Mouse (Mus musculus): Measurements from ENCODE around the gene Hist1h2ae.
"Not testable (repeated sequence)": the region's sequence is repeated elsewhere in the genome, so short reads cannot be mapped to it uniquely, and the experiment has no call there.

Gene Hist1h2ae

GRCm38 (mm10) chr13:23571022-23571503 is at the start of gene Hist1h2ae, which contains the start of gene Hist1h2bg:
Gene Hist1h2ae, minus strand, starts transcription at chr13:23571220.
Gene Hist1h2bg, plus strand, starts transcription at chr13:23571396.
- peak; percentile 59 to 72 for DNase-seq

- no peak for DNase-seq
Observed at GRCm38 (mm10) chr13:23620056-23620732, 49.2 kb upstream of the Hist1h2ae start.

GRCm38 (mm10) chr13:23611638-23612037 is 40.6 kb upstream of the Hist1h2ae start:
- no peak for DNase-seq

GRCm38 (mm10) chr13:23610393-23610792 is 39.4 kb upstream of the Hist1h2ae start:
- no peak for DNase-seq

GRCm38 (mm10) chr13:23609844-23610243 is 38.8 kb upstream of the Hist1h2ae start:
- DNase-seq: no peak

GRCm38 (mm10) chr13:23609209-23609608 is 38.2 kb upstream of the Hist1h2ae start:
- DNase-seq: no peak

- no peak for DNase-seq
Observed at GRCm38 (mm10) chr13:23605052-23605451, 34.0 kb upstream of the Hist1h2ae start.

GRCm38 (mm10) chr13:23604452-23604851 is 33.4 kb upstream of the Hist1h2ae start:
- DNase-seq: no peak

GRCm38 (mm10) chr13:23603182-23603699 is 32.2 kb upstream of the Hist1h2ae start:
- no peak for DNase-seq

- DNase-seq: peak; percentile 85 to 88
Observed at GRCm38 (mm10) chr13:23597957-23598356, 26.9 kb upstream of the Hist1h2ae start.

GRCm38 (mm10) chr13:23595622-23596372 is 24.8 kb upstream of the Hist1h2ae start:
- no peak for DNase-seq

- DNase-seq: no peak
Observed at GRCm38 (mm10) chr13:23595185-23595584, 24.2 kb upstream of the Hist1h2ae start.

- DNase-seq: no peak
Observed at GRCm38 (mm10) chr13:23593051-23593770, 22.2 kb upstream of the Hist1h2ae start.

GRCm38 (mm10) chr13:23592614-23593013 is 21.6 kb upstream of the Hist1h2ae start:
- DNase-seq: peak; percentile 71 to 79

GRCm38 (mm10) chr13:23591886-23592285 is 20.9 kb upstream of the Hist1h2ae start:
- DNase-seq: not testable (repeated sequence)

GRCm38 (mm10) chr13:23591206-23591605 is 20.2 kb upstream of the Hist1h2ae start:
- DNase-seq: no peak

GRCm38 (mm10) chr13:23586940-23587225 is 15.9 kb upstream of the Hist1h2ae start:
- no peak for DNase-seq

- no peak for DNase-seq
Observed at GRCm38 (mm10) chr13:23586099-23586939, 15.3 kb upstream of the Hist1h2ae start.

GRCm38 (mm10) chr13:23585442-23586098 is 14.6 kb upstream of the Hist1h2ae start:
- DNase-seq: peak; percentile 47 to 65

GRCm38 (mm10) chr13:23585029-23585441 is 14.0 kb upstream of the Hist1h2ae start:
- peak; percentile 48 to 61 for DNase-seq

- DNase-seq: no peak
Observed at GRCm38 (mm10) chr13:23584331-23584730, 13.3 kb upstream of the Hist1h2ae start.
